18 mouse cellular contexts compared by ENCODE assay signal in the genomic region with DNA sequence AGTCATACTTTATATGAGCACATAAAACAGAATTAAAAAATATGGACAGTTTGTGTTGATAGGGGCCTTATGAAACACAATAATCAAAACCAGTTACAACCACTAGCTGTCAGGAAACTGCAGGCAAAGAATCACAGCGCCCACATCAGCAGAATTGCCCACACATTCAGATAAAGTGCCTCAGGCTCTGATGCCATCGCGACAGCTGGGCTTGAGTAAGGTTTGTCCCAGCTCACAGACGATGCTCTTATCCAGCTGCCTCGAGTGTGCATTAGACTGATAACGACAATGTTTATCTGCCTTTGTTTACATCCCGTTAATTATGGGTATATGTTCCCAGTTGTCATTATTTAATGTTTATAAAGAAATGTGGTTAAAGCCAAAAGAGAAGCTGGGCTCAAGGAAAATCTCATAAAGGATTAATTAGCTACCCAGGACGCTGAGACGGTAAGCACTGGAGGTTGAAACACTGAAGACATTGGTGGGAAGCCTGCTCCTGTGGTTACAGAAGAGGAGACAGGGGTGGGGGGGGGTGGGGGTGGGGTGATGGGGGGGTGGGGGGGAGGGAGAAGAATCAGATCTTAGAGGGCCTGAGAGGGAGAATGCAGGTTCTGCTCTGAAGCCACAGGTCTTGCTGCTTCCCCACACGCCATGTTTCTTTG. TPM values are rescaled to one million over a fixed set of nuclear protein-coding genes. Genes with fewer than 3 reads are reported as not detected.
DNase-seq lines count a peak whose midpoint lies in the region; ATAC-seq lines count a peak whose summit lies in the region.
"Had no signal": no experiment of that assay in that cellular context is flagged by ENCODE, and none has a peak within 500 bp of the region (broad histone marks: within the 10 kb centered on the region; RNA-seq: fewer than 3 reads in every experiment).

No protein-coding gene starts in this region.

- no peak overlapping the region for H3K4me2 ChIP-seq in heart, embryonic 12.5 days
- no peak overlapping the region for H3K4me2 ChIP-seq in neural tube, embryonic 13.5 days
- H3K4me2 ChIP-seq: liver, embryonic 11.5 days had no signal

- H3K9ac ChIP-seq in heart, embryonic 12.5 days: no peak overlapping the region
- no peak overlapping the region for H3K9ac ChIP-seq in neural tube, embryonic 13.5 days

- 47% methylated on average over 10 of the region's 10 CpGs for WGBS in heart, embryonic 10.5 days
- WGBS in heart, embryonic 12.5 days: 40% methylated on average over 10 of the region's 10 CpGs
- 45% methylated on average over 10 of the region's 10 CpGs for WGBS in neural tube, embryonic 13.5 days

- peak; percentile 30 for DNase-seq in heart, embryonic 10.5 days (ENCODE audit: low spot score)
- no peak for DNase-seq in neural tube, embryonic 10.5 days (ENCODE audit: extremely low spot score, low spot score)
- peak; percentile 8 to 11 for DNase-seq in layer of hippocampus, postnatal 14 days (ENCODE audit: low spot score in 2 of 2)
- peak; percentile 77 for DNase-seq in retina, postnatal 1 day
- no peak for DNase-seq in lung, adult 18-20 months
- DNase-seq: cerebellum, adult 11 months; gastrocnemius, adult 2 months; heart, adult 2 months; heart, postnatal 14 days; kidney, adult 11 months; kidney, postnatal 25 days; lung, postnatal 10 days had no signal

- H3K36me3 ChIP-seq in heart, embryonic 10.5 days: no peaks in the 10 kb centered on the region
- no peaks in the 10 kb centered on the region for H3K36me3 ChIP-seq in heart, embryonic 12.5 days
- H3K36me3 ChIP-seq in neural tube, embryonic 13.5 days: no peaks in the 10 kb centered on the region

- no peak for ATAC-seq in heart, embryonic 12.5 days (ENCODE audit: insufficient number of reproducible peaks, low FRiP score)
- ATAC-seq in neural tube, embryonic 13.5 days (ENCODE audit: low read depth): peak; percentile 61
- ATAC-seq: CD4-positive, CD25-positive, alpha-beta regulatory T cell, adult 4 months had no signal

- no peaks in the 10 kb centered on the region for H3K9me3 ChIP-seq in heart, embryonic 10.5 days
- no peaks in the 10 kb centered on the region for H3K9me3 ChIP-seq in heart, embryonic 12.5 days (replicated peaks)
- no peaks in the 10 kb centered on the region for H3K9me3 ChIP-seq in neural tube, embryonic 13.5 days

- no peak overlapping the region for H3K27ac ChIP-seq in heart, embryonic 10.5 days
- no peak overlapping the region for H3K27ac ChIP-seq in heart, embryonic 12.5 days (ENCODE audit: poor library complexity, severe bottlenecking)
- H3K27ac ChIP-seq in neural tube, embryonic 13.5 days (replicated peaks): no peak overlapping the region
- H3K27ac ChIP-seq: gastrocnemius, adult 2 months; heart, adult 2 months had no signal

- H3K27me3 ChIP-seq in heart, embryonic 10.5 days (ENCODE audit: insufficient read depth, poor library complexity, severe bottlenecking): no peaks in the 10 kb centered on the region
- H3K27me3 ChIP-seq in heart, embryonic 12.5 days (replicated peaks): no peaks in the 10 kb centered on the region
- H3K27me3 ChIP-seq in neural tube, embryonic 13.5 days: no peaks in the 10 kb centered on the region

- no peak overlapping the region for H3K4me3 ChIP-seq in heart, embryonic 10.5 days
- no peak overlapping the region for H3K4me3 ChIP-seq in heart, embryonic 12.5 days
- no peak overlapping the region for H3K4me3 ChIP-seq in neural tube, embryonic 13.5 days
- H3K4me3 ChIP-seq: erythroblast, embryonic 14.5 days; gastrocnemius, adult 2 months; heart, adult 2 months had no signal

- H3K4me1 ChIP-seq in heart, embryonic 10.5 days: no peaks in the 10 kb centered on the region
- no peaks in the 10 kb centered on the region for H3K4me1 ChIP-seq in heart, embryonic 12.5 days (replicated peaks)
- H3K4me1 ChIP-seq in neural tube, embryonic 13.5 days (replicated peaks): no peaks in the 10 kb centered on the region

RNA-seq across cellular contexts. Expression of gene Slc26a5, which starts 13.6 kb away (rescaled TPM):
- polyA plus RNA-seq in heart, embryonic 10.5 days (2016; fragmentation: Nextera tagmentation; extraction: Ambion mirVana): 0.06 TPM in 1 of 2 replicates, not detected in the other
- polyA plus RNA-seq in heart, embryonic 12.5 days (2016; fragmentation: Nextera tagmentation; extraction: Ambion mirVana): not detected in 2 replicates
- not detected in 2 replicates for polyA plus RNA-seq in neural tube, embryonic 13.5 days (2015; fragmentation: Nextera tagmentation; extraction: Ambion mirVana)
- under 1 TPM; 0.14 to 0.24 TPM for total RNA-seq in layer of hippocampus, postnatal 14 days (2021)
- total RNA-seq: gastrocnemius, adult 2 months; heart, adult 2 months; heart, postnatal 14 days had no signal
- polyA plus RNA-seq: CD4-positive, CD25-positive, alpha-beta regulatory T cell, adult 4 months; erythroblast, embryonic 14.5 days; heart, adult 2 months; liver, embryonic 11.5 days; stomach, embryonic 14.5 days had no signal

Comparison
In these comparisons a context has a peak if more than half of its experiments do, and no peak if none do; other contexts are left out.
1. DNase-seq: peak in heart, embryonic 10.5 days (single experiment), layer of hippocampus, postnatal 14 days (2 of 2) and retina, postnatal 1 day (single experiment); none in neural tube, embryonic 10.5 days (single experiment) and lung, adult 18-20 months (0 of 2).